Mouse (Mus musculus) hindbrain, embryonic 13.5 days (tissue): ENCODE measurements at regions not wholly inside any gene's neighbourhood (a gene's known extent, or its start where the extent isn't known, plus 50 kb on each side); places are given as distances from the start of the nearest gene placed in this dataset.

Experiments used
- ATAC-seq: fragments of 200-750 bp; cut with Nextera tagmentation; 2 replicates; pipeline ENCODE4 v1.8.0; 2017; ENCODE audit warnings: moderate TSS enrichment; ENCODE audit not compliant: low FRiP score
- H3K27ac ChIP-seq: fragments of 300-500 bp; sonication (generic); 2 replicates; pipeline ENCODE4 v1.5.1; 2015; ENCODE audit warnings: inconsistent platforms, mild to moderate bottlenecking, moderate library complexity
- H3K27me3 ChIP-seq: fragments of 300-500 bp; sonication (generic); 2 replicates; pipeline ENCODE4 v1.6.1; 2015; ENCODE audit warnings: mild to moderate bottlenecking, inconsistent platforms
- H3K36me3 ChIP-seq: fragments of 300-500 bp; sonication (generic); 2 replicates; pipeline ENCODE4 v1.6.1; 2015; ENCODE audit warnings: mild to moderate bottlenecking, inconsistent platforms
- H3K4me1 ChIP-seq: fragments of 300-500 bp; sonication (generic); replicated peaks from 2 replicates; pipeline ENCODE4 v1.6.1; 2015; ENCODE audit warnings: inconsistent platforms
- H3K4me2 ChIP-seq: fragments of 300-500 bp; sonication (generic); 2 replicates; pipeline ENCODE4 v1.6.1; 2015; ENCODE audit warnings: inconsistent platforms, mild to moderate bottlenecking, moderate library complexity
- H3K4me3 ChIP-seq: fragments of 300-500 bp; sonication (generic); 2 replicates; pipeline ENCODE4 v1.5.1; 2015; ENCODE audit warnings: mild to moderate bottlenecking, inconsistent platforms
- H3K9ac ChIP-seq: fragments of 300-500 bp; sonication (generic); 2 replicates; pipeline ENCODE4 v1.6.1; 2015; ENCODE audit warnings: mild to moderate bottlenecking, inconsistent platforms
- H3K9me3 ChIP-seq: fragments of 300-500 bp; sonication (generic); 2 replicates; pipeline ENCODE4 v1.6.1; 2016; ENCODE audit warnings: inconsistent platforms
- WGBS: fragments of 180-500 bp; shearing (Covaris S2); methylation state at CpG from one replicate; pipeline ENCODE4 v1.1.7; 2015; 5-methylcytosine and 5-hydroxymethylcytosine counted together

DNA sequence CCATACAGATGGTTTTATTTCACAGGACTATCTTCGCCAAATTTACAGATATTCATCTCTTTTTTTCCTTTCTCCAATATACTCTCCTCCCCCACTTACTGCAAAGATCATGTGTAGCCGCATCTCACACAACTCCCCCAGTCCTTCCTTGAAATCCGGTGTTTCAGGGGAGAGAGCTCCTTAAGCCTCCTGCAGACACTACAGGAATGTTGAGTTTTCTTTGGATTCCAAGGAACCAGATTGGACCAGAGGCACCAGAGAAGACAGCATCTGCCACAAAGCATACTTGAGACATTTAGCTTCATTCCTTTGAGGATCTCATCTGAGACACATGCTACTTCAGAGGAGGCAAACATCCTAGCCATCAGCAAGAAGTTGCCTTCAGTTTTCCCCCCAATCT lies 558.4 kb upstream of the Cdh11 start:
- H3K4me1 ChIP-seq: no peaks in the 10 kb centered on the region
- H3K27ac ChIP-seq: no peak overlapping the region
- no peak for ATAC-seq
- H3K27me3 ChIP-seq: no peaks in the 10 kb centered on the region
- H3K9ac ChIP-seq: no peak overlapping the region
- no peaks in the 10 kb centered on the region for H3K36me3 ChIP-seq
- 93% methylated on average over 3 of the region's 3 CpGs for WGBS
- no peaks in the 10 kb centered on the region for H3K9me3 ChIP-seq
- H3K4me2 ChIP-seq: no peak overlapping the region
- H3K4me3 ChIP-seq: no peak overlapping the region

DNA sequence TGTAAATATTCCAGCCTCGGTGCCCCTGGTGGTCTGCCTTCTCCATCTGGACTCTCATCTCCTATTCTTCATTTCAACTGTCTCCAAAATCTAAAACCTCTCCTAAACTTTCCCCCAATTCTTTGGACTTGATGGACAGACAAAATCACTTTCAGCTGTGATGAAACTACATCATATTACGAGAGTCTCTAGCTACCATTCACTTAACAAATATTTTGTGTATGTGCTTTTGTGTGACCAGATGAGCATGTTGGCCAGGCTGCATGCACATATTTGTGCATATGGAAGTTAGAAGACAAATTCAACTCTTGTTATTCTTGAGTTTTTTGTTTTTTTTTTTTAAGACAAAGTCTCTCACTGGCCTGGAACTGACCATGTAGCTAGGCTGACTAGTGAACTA lies 559.4 kb upstream of the Cdh11 start:
- H3K9me3 ChIP-seq: no peaks in the 10 kb centered on the region
- 86% methylated on average over 2 of the region's 2 CpGs for WGBS
- no peaks in the 10 kb centered on the region for H3K36me3 ChIP-seq
- no peak for ATAC-seq
- no peak overlapping the region for H3K4me3 ChIP-seq
- no peak overlapping the region for H3K4me2 ChIP-seq
- H3K4me1 ChIP-seq: no peaks in the 10 kb centered on the region
- H3K9ac ChIP-seq: no peak overlapping the region
- H3K27ac ChIP-seq: no peak overlapping the region
- no peaks in the 10 kb centered on the region for H3K27me3 ChIP-seq

DNA sequence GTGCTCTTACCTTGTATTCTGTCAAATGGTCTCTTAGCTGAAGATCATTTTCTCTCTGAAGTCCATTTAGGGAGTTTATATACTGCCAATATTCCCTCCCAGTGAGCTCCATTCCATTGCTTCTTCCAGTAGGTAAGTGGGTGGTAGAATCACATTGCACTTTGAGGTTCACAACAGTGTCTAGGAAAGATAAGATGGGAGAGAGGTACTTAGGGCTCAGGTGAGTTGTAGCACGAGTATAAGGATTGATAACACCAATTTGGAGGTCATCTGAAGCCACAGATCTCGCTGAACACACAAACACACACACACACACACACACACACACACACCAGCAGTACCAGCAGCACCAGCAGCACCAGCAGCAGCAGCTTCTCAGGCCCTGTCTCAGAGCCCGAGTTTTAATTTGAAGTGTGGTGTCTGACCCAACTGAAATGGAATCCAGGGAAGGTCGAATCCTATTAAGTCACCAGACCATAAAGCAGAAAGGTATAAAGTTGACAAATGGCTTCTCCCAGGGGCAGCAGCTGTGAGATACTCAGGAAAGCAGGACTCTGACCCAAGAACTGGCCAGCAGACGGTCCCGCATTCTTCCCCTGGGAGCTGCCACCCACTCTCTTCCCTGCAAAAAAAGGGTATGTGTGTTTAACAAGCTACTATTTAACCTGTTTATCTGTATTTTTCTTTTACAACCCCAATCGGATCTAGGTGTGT lies 561.9 kb upstream of the Cdh11 start:
- no peak overlapping the region for H3K4me3 ChIP-seq
- H3K36me3 ChIP-seq: no peaks in the 10 kb centered on the region
- no peaks in the 10 kb centered on the region for H3K4me1 ChIP-seq
- H3K27ac ChIP-seq: no peak overlapping the region
- H3K9ac ChIP-seq: no peak overlapping the region
- H3K27me3 ChIP-seq: no peaks in the 10 kb centered on the region
- no peak overlapping the region for H3K4me2 ChIP-seq
- 64% methylated on average over 7 of the region's 7 CpGs for WGBS
- no peaks in the 10 kb centered on the region for H3K9me3 ChIP-seq
- no peak for ATAC-seq

DNA sequence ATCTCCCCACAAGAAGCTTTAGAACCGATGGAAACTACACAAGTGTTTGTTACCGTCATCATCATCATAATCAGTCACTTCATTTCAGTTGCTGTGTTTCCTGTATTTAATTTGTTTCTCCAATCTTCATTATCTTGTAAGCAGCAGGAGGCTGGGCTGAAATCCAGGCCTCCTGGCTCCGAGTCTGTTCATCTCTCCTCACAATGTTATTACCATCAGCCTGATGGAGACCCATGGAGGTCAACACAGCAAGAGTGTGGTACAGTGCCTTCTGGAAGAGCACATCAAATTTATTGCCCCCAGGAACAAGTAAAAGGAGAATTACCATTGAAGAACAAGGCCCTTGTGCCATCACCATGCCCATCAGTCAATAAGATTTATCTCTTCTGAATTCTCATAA lies 576.3 kb upstream of the Cdh11 start:
- Histone ChIP-seq H3K27me3 (no peaks in the 10 kb centered on the region), H3K4me3 (no peak overlapping the region), H3K9me3 (no peaks in the 10 kb centered on the region), H3K36me3 (no peaks in the 10 kb centered on the region), H3K27ac (no peak overlapping the region), H3K9ac (no peak overlapping the region), H3K4me1 (peaks cover 12% of the 10 kb centered on the region; the same call in 1 of the 2 replicates), H3K4me2 (no peak overlapping the region)
- ATAC-seq: peak; percentile 39; the same call in 1 of the 2 replicates
- WGBS: 47% methylated on average over 3 of the region's 3 CpGs

DNA sequence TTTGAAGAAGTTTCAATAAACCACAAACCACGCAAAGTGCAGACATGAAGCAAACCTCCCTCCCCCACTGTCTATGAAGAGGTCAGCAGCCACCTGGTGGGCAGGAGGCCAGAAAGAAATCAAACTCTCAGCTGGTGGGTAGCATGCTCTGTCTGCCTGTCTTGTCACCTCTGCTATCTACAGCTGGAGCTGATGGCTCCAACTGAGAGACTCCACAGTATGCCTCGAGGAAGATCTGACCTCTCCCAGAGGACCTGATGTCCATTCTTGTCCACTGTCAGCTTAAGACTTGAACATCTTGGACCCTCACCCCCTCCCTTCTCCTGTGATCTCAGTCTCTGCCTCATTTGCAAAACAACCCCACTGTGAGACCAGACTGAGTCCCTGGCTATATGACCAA lies 585.0 kb upstream of the Cdh11 start:
- no peak for ATAC-seq
- WGBS: 46% methylated on average over 2 of the region's 2 CpGs
- H3K27ac ChIP-seq: no peak overlapping the region
- no peak overlapping the region for H3K9ac ChIP-seq
- H3K4me1 ChIP-seq: peaks cover 7% of the 10 kb centered on the region; the same call in 1 of the 2 replicates
- no peaks in the 10 kb centered on the region for H3K36me3 ChIP-seq
- H3K9me3 ChIP-seq: no peaks in the 10 kb centered on the region
- H3K27me3 ChIP-seq: no peaks in the 10 kb centered on the region
- H3K4me2 ChIP-seq: no peak overlapping the region
- H3K4me3 ChIP-seq: no peak overlapping the region

DNA sequence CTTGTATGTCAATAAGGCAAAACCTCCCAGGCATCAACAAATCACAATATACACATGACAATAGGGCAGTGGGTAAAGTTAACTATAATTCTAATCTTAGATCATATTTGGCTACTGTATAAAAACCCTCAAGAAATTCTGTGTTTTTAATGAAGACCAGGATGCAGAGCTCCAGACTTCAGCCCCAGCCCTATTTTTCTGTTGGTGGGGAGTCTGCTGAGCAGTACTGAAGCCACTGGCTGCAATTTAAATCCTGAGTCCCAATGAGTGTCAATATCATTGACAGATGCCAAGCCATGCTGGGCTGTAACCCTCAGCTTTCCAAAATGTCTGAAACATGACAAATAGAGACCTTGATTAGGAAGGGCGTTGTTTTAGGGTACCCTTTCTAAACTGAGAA lies 587.6 kb upstream of the Cdh11 start:
- H3K9me3 ChIP-seq: no peaks in the 10 kb centered on the region
- no peak overlapping the region for H3K27ac ChIP-seq
- WGBS: 81% methylated on average over 1 of the region's 1 CpGs
- no peak for ATAC-seq
- H3K4me3 ChIP-seq: no peak overlapping the region
- H3K36me3 ChIP-seq: no peaks in the 10 kb centered on the region
- H3K9ac ChIP-seq: no peak overlapping the region
- H3K27me3 ChIP-seq: no peaks in the 10 kb centered on the region
- no peak overlapping the region for H3K4me2 ChIP-seq
- H3K4me1 ChIP-seq: no peaks in the 10 kb centered on the region

DNA sequence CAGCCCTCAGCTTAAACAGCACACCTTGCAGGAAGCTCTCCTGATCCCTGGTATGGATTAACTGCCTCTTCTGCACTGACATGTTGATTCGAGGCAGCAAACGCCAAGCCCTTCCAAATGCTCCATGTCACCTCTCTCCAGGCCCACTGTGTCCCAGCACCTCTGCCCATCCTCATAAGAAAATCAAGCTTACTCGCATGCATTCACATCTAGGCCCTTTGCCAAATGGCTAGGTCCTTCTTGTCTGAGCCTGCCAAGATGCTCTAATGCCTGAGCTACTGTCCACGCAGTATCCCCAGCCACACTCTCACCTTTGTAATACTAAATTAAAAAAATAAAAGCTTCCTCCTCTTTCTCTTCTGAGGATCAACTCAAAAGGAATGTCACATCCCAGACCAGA lies 588.7 kb upstream of the Cdh11 start:
- H3K9ac ChIP-seq: no peak overlapping the region
- H3K27ac ChIP-seq: no peak overlapping the region
- no peaks in the 10 kb centered on the region for H3K9me3 ChIP-seq
- H3K27me3 ChIP-seq: no peaks in the 10 kb centered on the region
- H3K4me2 ChIP-seq: no peak overlapping the region
- no peaks in the 10 kb centered on the region for H3K4me1 ChIP-seq
- WGBS: 88% methylated on average over 4 of the region's 4 CpGs
- H3K4me3 ChIP-seq: no peak overlapping the region
- no peaks in the 10 kb centered on the region for H3K36me3 ChIP-seq
- no peak for ATAC-seq

DNA sequence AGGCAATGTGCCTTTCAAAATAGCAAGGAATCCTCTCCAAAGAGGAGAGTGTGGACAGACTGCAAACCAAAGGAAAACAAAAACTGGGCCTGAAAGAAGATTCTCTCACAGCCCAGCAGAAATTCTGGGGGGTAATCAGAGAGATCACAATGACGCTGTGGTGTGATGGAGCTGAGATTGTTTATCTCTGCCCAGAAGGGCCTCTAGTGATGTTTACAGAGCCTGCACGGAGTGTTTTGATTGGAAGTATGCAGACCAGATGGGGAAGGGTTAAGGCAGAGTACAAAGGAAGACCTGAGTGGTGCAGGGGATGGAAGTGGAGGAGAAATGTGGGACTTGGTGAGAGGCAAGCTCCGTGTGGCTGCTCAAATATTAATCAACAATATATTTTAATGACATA lies 593.1 kb upstream of the Cdh11 start:
- ATAC-seq: no peak
- 47% methylated on average over 3 of the region's 3 CpGs for WGBS
- Histone ChIP-seq H3K4me1 (0 out of 2 replicates have a peak, but pooled peaks cover 2% of the 10 kb centered on the region), H3K4me2 (no peak overlapping the region), H3K9ac (no peak overlapping the region), H3K27me3 (no peaks in the 10 kb centered on the region), H3K9me3 (no peaks in the 10 kb centered on the region), H3K4me3 (no peak overlapping the region), H3K36me3 (no peaks in the 10 kb centered on the region), H3K27ac (no peak overlapping the region)

DNA sequence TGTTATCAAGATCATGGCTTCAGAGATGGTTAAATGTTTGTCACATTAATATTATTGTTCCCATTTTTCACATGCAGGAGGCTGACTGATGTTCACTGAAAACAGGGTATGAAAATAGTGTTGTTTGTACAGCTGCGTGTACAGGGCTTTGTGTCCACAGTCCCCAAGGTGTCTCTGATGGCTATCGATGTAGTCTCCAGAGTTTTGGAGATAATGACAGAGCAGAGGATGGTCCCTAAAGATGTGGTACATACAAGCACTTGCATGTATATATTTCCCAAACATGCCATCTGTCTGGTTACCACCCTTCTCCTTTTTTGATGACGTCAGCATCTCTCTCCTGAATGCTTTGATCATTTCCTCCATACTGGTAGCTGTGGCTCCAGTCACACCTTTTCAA lies 596.1 kb upstream of the Cdh11 start:
- H3K4me1 ChIP-seq: 0 out of 2 replicates have a peak, but pooled peaks cover 2% of the 10 kb centered on the region
- no peaks in the 10 kb centered on the region for H3K27me3 ChIP-seq
- H3K27ac ChIP-seq: no peak overlapping the region
- no peaks in the 10 kb centered on the region for H3K36me3 ChIP-seq
- ATAC-seq: no peak
- H3K9ac ChIP-seq: no peak overlapping the region
- WGBS: 79% methylated on average over 3 of the region's 3 CpGs
- H3K9me3 ChIP-seq: no peaks in the 10 kb centered on the region
- no peak overlapping the region for H3K4me2 ChIP-seq
- H3K4me3 ChIP-seq: no peak overlapping the region

DNA sequence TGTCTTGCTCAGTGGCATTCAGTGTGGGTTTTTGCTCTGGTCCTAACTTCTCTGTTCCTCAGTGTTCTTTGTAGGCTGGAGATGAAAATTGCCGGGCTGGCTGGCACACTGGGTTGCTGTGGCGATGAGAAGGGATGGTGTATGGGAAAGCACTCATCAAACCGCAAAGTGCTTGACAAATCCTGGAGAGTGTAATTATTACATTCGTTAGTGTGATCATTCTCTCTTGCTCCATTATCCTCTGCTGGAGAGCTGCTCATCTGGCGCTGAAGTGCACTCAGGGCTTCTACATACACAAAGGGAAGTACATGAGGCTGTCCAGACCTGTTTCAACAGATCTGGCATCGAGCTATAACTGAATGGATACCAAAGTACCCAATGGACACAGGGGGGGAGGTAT lies 605.9 kb upstream of the Cdh11 start:
- Histone ChIP-seq H3K27ac (no peak overlapping the region), H3K27me3 (no peaks in the 10 kb centered on the region), H3K4me3 (no peak overlapping the region), H3K9me3 (no peaks in the 10 kb centered on the region), H3K9ac (no peak overlapping the region), H3K4me2 (no peak overlapping the region), H3K36me3 (no peaks in the 10 kb centered on the region), H3K4me1 (peaks cover 5% of the 10 kb centered on the region)
- no peak for ATAC-seq
- 80% methylated on average over 6 of the region's 6 CpGs for WGBS

DNA sequence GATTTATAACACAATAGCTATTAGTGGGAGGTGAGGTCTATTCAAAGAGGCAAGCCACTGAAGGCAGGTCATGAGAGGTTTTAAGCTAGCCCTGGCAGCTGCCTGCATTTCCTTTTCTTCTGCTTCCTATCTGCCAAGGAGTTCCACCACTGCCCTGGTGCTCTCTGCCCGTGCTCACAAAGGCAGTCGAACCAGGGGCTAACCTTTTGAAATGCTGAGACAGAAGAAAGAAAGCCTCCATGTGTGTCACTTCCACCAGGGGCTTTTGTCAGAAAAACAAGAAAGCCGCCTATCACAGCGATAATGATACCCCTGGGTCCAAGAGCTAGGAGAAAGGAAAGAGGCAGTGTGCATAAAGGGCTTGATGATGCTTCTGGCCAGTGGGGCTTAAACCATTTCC lies 609.9 kb upstream of the Cdh11 start:
- whole genome bisulfite sequencing: 10% methylated on average over 4 of the region's 4 CpGs
- H3K4me2 ChIP-seq: no peak overlapping the region
- H3K9ac ChIP-seq: no peak overlapping the region
- ATAC-seq: no peak
- no peaks in the 10 kb centered on the region for H3K9me3 ChIP-seq
- no peaks in the 10 kb centered on the region for H3K27me3 ChIP-seq
- peaks cover 5% of the 10 kb centered on the region for H3K4me1 ChIP-seq
- no peak overlapping the region for H3K27ac ChIP-seq
- no peaks in the 10 kb centered on the region for H3K36me3 ChIP-seq
- no peak overlapping the region for H3K4me3 ChIP-seq

DNA sequence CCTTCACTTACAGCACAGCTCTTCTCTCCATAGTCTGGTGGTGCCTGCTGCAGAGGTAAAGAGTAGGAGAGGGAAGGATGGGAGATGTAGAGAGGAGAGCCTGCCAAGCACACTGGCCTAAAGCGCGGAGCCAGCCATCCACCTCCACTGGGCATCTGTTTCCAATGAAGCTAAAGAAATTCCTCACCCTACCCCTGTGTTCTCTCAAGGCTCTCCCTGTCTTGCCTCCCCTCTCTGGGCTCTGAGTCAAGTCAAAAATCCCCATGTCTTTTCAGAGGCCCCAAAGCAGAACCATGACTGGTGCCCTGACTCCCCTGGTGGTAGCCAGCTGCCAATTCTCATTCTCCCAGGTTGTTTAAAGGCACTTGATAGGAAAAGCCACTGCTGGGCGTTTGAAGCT lies 612.7 kb upstream of the Cdh11 start:
- no peak overlapping the region for H3K9ac ChIP-seq
- no peak for ATAC-seq
- H3K27ac ChIP-seq: no peak overlapping the region
- no peaks in the 10 kb centered on the region for H3K9me3 ChIP-seq
- no peak overlapping the region for H3K4me2 ChIP-seq
- no peaks in the 10 kb centered on the region for H3K27me3 ChIP-seq
- WGBS: 82% methylated on average over 3 of the region's 3 CpGs
- H3K4me1 ChIP-seq: peaks cover 5% of the 10 kb centered on the region
- no peak overlapping the region for H3K4me3 ChIP-seq
- no peaks in the 10 kb centered on the region for H3K36me3 ChIP-seq

DNA sequence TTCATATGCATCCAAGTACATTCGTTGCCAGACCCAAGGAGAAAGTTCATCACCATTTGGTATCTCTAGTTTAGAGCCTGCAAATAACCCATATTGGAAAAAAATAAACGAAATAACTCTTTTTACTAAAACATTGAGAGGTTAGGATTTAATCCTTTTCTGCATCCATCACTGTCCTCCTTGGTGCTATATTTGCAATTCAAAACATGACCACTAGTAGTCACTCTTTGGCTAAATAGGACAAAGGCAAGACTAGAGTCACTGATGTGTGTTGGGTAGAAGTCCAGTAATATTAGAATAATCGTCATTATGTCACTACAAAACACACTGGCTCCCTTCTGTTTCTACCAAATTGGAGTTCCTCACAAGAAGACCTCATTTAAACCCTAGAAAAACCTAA lies 614.0 kb upstream of the Cdh11 start:
- Histone ChIP-seq H3K27me3 (no peaks in the 10 kb centered on the region), H3K4me2 (no peak overlapping the region), H3K27ac (no peak overlapping the region), H3K4me3 (no peak overlapping the region), H3K4me1 (peaks cover 5% of the 10 kb centered on the region), H3K36me3 (no peaks in the 10 kb centered on the region), H3K9ac (no peak overlapping the region), H3K9me3 (no peaks in the 10 kb centered on the region)
- WGBS: 89% methylated on average over 3 of the region's 3 CpGs
- ATAC-seq: no peak
